Mouse (Mus musculus): ENCODE results near the gene Derl3. TPM values are rescaled to one million over a fixed set of nuclear protein-coding genes. Genes with fewer than 3 reads are reported as not detected.

Gene Derl3
- total and polyA plus RNA-seq, 3 experiments, result 0.22 TPM; not detected in 2

- Histone ChIP-seq H3K27me3 (ENCODE audit: insufficient read depth, low read length) (peaks cover 11% of the 10 kb centered on the region), H3K4me1 (ENCODE audit: insufficient read depth, low read depth, low read length) (peaks cover 61% of the 10 kb centered on the region), H3K36me3 (replicated peaks) (peaks cover 31% of the 10 kb centered on the region), H3K4me3 (ENCODE audit: low read depth, low read length) (peak overlapping the region; percentile 66; the same call in 1 of the 2 replicates), H3K9me3 (replicated peaks) (no peaks in the 10 kb centered on the region)
- TF ChIP-seq GATA2 (IDR thresholded peaks at IDR 0.05; ENCODE audit: borderline replicate concordance, low read depth, low read length) (no peak), POLR2AphosphoS5 (IDR thresholded peaks at IDR 0.05; ENCODE audit: insufficient replicate concordance, low read depth, low read length) (no peak), TAL1 (conservative IDR thresholded peaks at IDR 0.05; ENCODE audit: low read depth, low read length) (no peak)
- DNase-seq (ENCODE audit: low spot score) (peak; percentile 25), ATAC-seq (ENCODE audit: extremely low read depth, insufficient number of reproducible peaks, low FRiP score, poor library complexity, severe bottlenecking) (no peak)
Measured at GRCm38 (mm10) chr10:75936909-75937667, 43.9 kb downstream of the Derl3 start.

GRCm38 (mm10) chr10:75937851-75938643 is 44.8 kb downstream of the Derl3 start:
- no peak for DNase-seq (ENCODE audit: low spot score)
- Histone ChIP-seq H3K27me3 (ENCODE audit: insufficient read depth, low read length) (peaks cover 3% of the 10 kb centered on the region; the same call in 1 of the 2 replicates), H3K9me3 (replicated peaks) (no peaks in the 10 kb centered on the region), H3K4me3 (ENCODE audit: low read depth, low read length) (no peak overlapping the region; the same call in 1 of the 2 replicates), H3K36me3 (replicated peaks) (peaks cover 31% of the 10 kb centered on the region), H3K4me1 (ENCODE audit: insufficient read depth, low read depth, low read length) (peaks cover 59% of the 10 kb centered on the region)
- no peak for TF ChIP-seq GATA1 (IDR thresholded peaks at IDR 0.05; ENCODE audit: borderline replicate concordance, low read length)
- no peak for TF ChIP-seq TAL1 (conservative IDR thresholded peaks at IDR 0.05; ENCODE audit: low read depth, low read length)
- TF ChIP-seq CTCF (IDR thresholded peaks at IDR 0.05; ENCODE audit: low read depth, low read length), result no peak
- no peak for TF ChIP-seq POLR2AphosphoS5 (IDR thresholded peaks at IDR 0.05; ENCODE audit: insufficient replicate concordance, low read depth, low read length)
- TF ChIP-seq GATA2 (IDR thresholded peaks at IDR 0.05; ENCODE audit: borderline replicate concordance, low read depth, low read length), result no peak
- no peak for ATAC-seq (ENCODE audit: extremely low read depth, insufficient number of reproducible peaks, low FRiP score, poor library complexity, severe bottlenecking)

DNA sequence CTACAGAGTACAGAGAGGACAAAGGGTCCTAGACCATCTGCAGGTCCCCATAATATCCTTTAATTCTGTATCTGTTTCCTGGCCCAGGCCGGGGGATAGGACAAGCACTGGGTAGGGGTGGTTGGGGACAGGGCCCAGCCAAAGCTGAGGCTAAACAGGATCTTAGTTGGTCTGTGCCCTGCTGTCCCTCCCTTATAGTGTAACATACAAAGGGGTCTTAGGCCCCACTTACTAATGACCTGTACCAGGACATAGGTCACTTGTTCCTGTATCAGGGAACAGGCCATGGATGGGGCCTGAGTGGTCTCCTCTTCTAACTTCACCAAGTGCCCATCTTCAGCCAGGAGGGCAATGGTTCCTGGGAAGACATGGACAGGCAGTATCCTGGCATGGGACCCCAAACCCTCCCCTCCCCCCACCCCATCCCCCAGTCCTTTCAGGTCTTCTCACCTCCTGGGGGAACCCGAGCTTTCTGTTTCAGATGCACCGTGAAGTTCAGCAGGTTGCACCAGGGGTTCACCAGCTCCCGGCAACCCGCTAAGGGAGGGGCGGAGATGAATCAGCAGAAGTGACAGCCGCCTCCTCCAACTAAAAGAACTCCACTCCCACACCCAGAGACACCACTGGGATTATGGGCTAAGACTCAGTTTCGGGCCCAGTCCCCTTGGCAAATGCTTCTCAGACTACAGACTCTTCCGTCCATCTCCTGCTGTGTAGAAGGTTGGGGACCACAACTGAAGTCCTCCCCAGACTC is 46.4 kb downstream of the Derl3 start:
- Histone ChIP-seq H3K9me3 (replicated peaks) (no peaks in the 10 kb centered on the region), H3K4me3 (ENCODE audit: low read depth, low read length) (peak overlapping the region; percentile 45; the same call in 1 of the 2 replicates), H3K36me3 (replicated peaks) (peaks cover 31% of the 10 kb centered on the region), H3K27me3 (ENCODE audit: insufficient read depth, low read length) (no peaks in the 10 kb centered on the region), H3K4me1 (ENCODE audit: insufficient read depth, low read depth, low read length) (peaks cover 63% of the 10 kb centered on the region)
- TF ChIP-seq GATA1 (IDR thresholded peaks at IDR 0.05; ENCODE audit: borderline replicate concordance, low read length) (no peak), POLR2AphosphoS5 (IDR thresholded peaks at IDR 0.05; ENCODE audit: insufficient replicate concordance, low read depth, low read length) (no peak), TAL1 (conservative IDR thresholded peaks at IDR 0.05; ENCODE audit: low read depth, low read length) (no peak), CTCF (IDR thresholded peaks at IDR 0.05; ENCODE audit: low read depth, low read length) (no peak), GATA2 (IDR thresholded peaks at IDR 0.05; ENCODE audit: borderline replicate concordance, low read depth, low read length) (no peak)
- peak; percentile 35; the same call in 1 of the 2 replicates for ATAC-seq (ENCODE audit: extremely low read depth, insufficient number of reproducible peaks, low FRiP score, poor library complexity, severe bottlenecking)
- peak; percentile 70 for DNase-seq (ENCODE audit: low spot score)

GRCm38 (mm10) chr10:75940520-75940919 is 47.3 kb downstream of the Derl3 start, which contains the start of gene Gm867:
Gene Gm867, minus strand, starts transcription at chr10:75940672.
- Histone ChIP-seq H3K36me3 (replicated peaks) (peaks cover 31% of the 10 kb centered on the region), H3K4me1 (ENCODE audit: insufficient read depth, low read depth, low read length) (peaks cover 59% of the 10 kb centered on the region), H3K27me3 (ENCODE audit: insufficient read depth, low read length) (no peaks in the 10 kb centered on the region), H3K9me3 (replicated peaks) (no peaks in the 10 kb centered on the region), H3K4me3 (ENCODE audit: low read depth, low read length) (peak within 1 kb of the TSS; percentile 45; the same call in 1 of the 2 replicates)
- ATAC-seq (ENCODE audit: extremely low read depth, insufficient number of reproducible peaks, low FRiP score, poor library complexity, severe bottlenecking), result no peak
- no peak for DNase-seq (ENCODE audit: low spot score)
- TF ChIP-seq CTCF (IDR thresholded peaks at IDR 0.05; ENCODE audit: low read depth, low read length), result no peak
- TF ChIP-seq POLR2AphosphoS5 (IDR thresholded peaks at IDR 0.05; ENCODE audit: insufficient replicate concordance, low read depth, low read length), result no peak
- TF ChIP-seq GATA2 (IDR thresholded peaks at IDR 0.05; ENCODE audit: borderline replicate concordance, low read depth, low read length), result no peak
- TF ChIP-seq GATA1 (IDR thresholded peaks at IDR 0.05; ENCODE audit: borderline replicate concordance, low read length), result no peak

DNA sequence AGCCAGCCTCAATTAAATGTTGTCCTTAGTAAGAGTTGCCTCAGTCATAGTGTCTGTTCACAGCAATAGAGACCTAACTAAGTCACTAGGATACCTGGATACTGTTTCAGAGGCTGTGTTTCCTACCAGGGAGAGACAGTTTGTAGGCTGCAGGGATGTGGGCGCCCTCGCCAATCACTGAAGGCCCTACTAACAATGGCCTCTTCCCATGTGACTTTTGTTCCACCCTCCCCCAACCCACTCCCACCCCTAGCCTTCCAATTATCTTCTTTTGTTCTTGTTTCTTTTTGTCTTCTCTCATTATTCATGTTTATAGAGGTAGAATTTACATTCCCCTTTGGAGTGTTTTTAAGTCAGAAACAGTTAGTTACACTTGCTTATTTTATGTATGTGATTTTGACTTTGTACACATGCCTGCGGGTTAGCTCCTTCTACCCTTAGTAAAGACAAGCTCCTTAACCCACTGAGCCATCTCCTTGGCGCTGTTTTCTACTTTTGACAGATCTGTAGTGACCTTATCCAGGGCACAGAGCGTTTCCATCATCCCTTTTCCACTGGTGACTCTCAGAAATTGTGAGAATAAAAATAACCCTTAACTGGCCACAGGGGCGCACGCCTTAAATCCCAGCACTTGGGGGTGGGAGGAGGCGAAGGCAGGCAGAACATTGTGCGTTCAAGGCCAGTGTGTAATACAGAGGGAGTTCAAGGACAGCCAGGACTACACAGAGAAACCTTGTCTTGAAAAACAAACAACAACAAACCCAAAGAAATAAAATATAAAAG is 48.0 kb downstream of the Derl3 start:
- DNase-seq (ENCODE audit: low spot score) (no peak), ATAC-seq (ENCODE audit: extremely low read depth, insufficient number of reproducible peaks, low FRiP score, poor library complexity, severe bottlenecking) (no peak)
- Histone ChIP-seq H3K36me3 (replicated peaks) (peaks cover 31% of the 10 kb centered on the region), H3K4me1 (ENCODE audit: insufficient read depth, low read depth, low read length) (peaks cover 56% of the 10 kb centered on the region), H3K27me3 (ENCODE audit: insufficient read depth, low read length) (no peaks in the 10 kb centered on the region; the same call in 1 of the 2 replicates), H3K9me3 (replicated peaks) (no peaks in the 10 kb centered on the region), H3K4me3 (ENCODE audit: low read depth, low read length) (no peak overlapping the region)
- no peak for TF ChIP-seq POLR2AphosphoS5 (IDR thresholded peaks at IDR 0.05; ENCODE audit: insufficient replicate concordance, low read depth, low read length)
- TF ChIP-seq GATA2 (IDR thresholded peaks at IDR 0.05; ENCODE audit: borderline replicate concordance, low read depth, low read length), result no peak
- TF ChIP-seq TAL1 (conservative IDR thresholded peaks at IDR 0.05; ENCODE audit: low read depth, low read length), result no peak
